Mouse (Mus musculus) small intestine, adult 2 months (tissue): ENCODE results near the gene Clstn1. TPM values are rescaled to one million over a fixed set of nuclear protein-coding genes. Genes with fewer than 3 reads are reported as not detected.

Experiments used
- H3K27ac ChIP-seq: fragments of 200-500 bp; 2 replicates; pipeline ENCODE4 v1.5.1; 2012; ENCODE audit warnings: low read depth, low read length, control low read depth, inconsistent platforms; ENCODE audit not compliant: insufficient read depth
- H3K27me3 ChIP-seq: fragments of 200-500 bp; 2 replicates; pipeline ENCODE4 v1.6.1; 2012; ENCODE audit warnings: mild to moderate bottlenecking, moderate library complexity, low read length, inconsistent platforms; ENCODE audit not compliant: control insufficient read depth, insufficient read depth
- H3K36me3 ChIP-seq: fragments of 200-500 bp; 2 replicates; pipeline ENCODE4 v1.6.1; 2012; ENCODE audit warnings: mild to moderate bottlenecking, low read length, control low read depth, inconsistent platforms; ENCODE audit not compliant: control insufficient read depth, insufficient read depth
- H3K4me1 ChIP-seq: fragments of 200-500 bp; 2 replicates; pipeline ENCODE4 v1.6.1; 2012; ENCODE audit warnings: low read length, inconsistent platforms, mixed read lengths; ENCODE audit not compliant: control insufficient read depth, insufficient read depth, insufficient read length
- H3K4me3 ChIP-seq: fragments of 200-500 bp; 2 replicates; pipeline ENCODE4 v1.5.1; 2012; ENCODE audit warnings: low read depth, mild to moderate bottlenecking, control low read depth, inconsistent platforms, low read length, moderate library complexity
- CTCF ChIP-seq: fragments of 200-500 bp; IDR thresholded peaks from 2 replicates; pipeline ENCODE4 v1.5.1; 2012; ENCODE audit warnings: low read depth, mild to moderate bottlenecking, control low read depth, inconsistent platforms, low read length, moderate library complexity, mixed read lengths; ENCODE audit not compliant: insufficient replicate concordance, insufficient read length; ENCODE audit errors: extremely low read depth
- POLR2A ChIP-seq: fragments of 200-500 bp; IDR thresholded peaks from 2 replicates; pipeline ENCODE4 v1.6.1; 2012; ENCODE audit warnings: low read depth, mild to moderate bottlenecking, control low read depth, inconsistent platforms, low read length, moderate library complexity
- WGBS: fragments of 180-500 bp; shearing (Covaris S2); methylation state at CpG from one replicate; pipeline ENCODE4 v1.1.7; 2018; 5-methylcytosine and 5-hydroxymethylcytosine counted together
- polyA plus RNA-seq: library from polyadenylated mRNA; depleted of rRNA; stranded (reverse); fragments of >200 nt; gene quantifications from 2 replicates; pipeline ENCODE4 v1.2.3, GENCODE M21; 2012

Clstn1 gene
- polyA plus RNA-seq, 1 experiment: 76.4 TPM

GRCm38 (mm10) chr4:149602236-149602635 lies 16.0 kb downstream of the Clstn1 start:
- peaks cover 5% of the 10 kb centered on the region for H3K4me1 ChIP-seq
- H3K27ac ChIP-seq: no peak overlapping the region
- no peaks in the 10 kb centered on the region for H3K27me3 ChIP-seq
- H3K4me3 ChIP-seq: no peak overlapping the region
- no peaks in the 10 kb centered on the region for H3K36me3 ChIP-seq
- no peak for TF ChIP-seq POLR2A
- TF ChIP-seq CTCF: no peak
- 51% methylated on average over 7 of the region's 7 CpGs for WGBS

GRCm38 (mm10) chr4:149603860-149604259 lies 17.6 kb downstream of the Clstn1 start:
- Histone ChIP-seq H3K27ac (no peak overlapping the region), H3K4me3 (no peak overlapping the region)
- 71% methylated on average over 1 of the region's 1 CpGs for WGBS

DNA sequence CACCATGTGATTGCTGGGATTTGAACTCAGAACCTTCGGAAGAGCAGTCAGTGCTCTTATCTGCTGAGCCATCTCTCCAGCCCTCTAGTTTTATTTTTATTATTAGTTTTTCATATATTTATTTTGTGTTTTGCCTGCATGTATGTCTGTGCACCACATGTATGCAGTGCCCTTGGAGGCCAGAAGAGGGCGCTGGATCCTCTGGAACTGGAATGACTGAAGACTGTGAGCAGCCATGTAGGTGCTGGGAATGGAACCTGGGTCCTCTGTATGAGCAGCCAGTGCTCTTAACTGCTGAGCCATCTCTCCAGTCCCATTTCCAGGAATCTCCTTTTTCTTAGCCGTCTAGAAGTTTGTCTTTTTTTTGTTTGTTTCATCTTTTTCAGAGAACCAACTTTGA lies 18.2 kb downstream of the Clstn1 start:
- TF ChIP-seq POLR2A (no peak), CTCF (peak; percentile 40; the same call in 1 of the 2 replicates)
- Histone ChIP-seq H3K4me3 (no peak overlapping the region), H3K36me3 (no peaks in the 10 kb centered on the region), H3K27ac (no peak overlapping the region), H3K27me3 (no peaks in the 10 kb centered on the region), H3K4me1 (peaks cover 6% of the 10 kb centered on the region; the same call in 1 of the 2 replicates)
- WGBS: 82% methylated on average over 3 of the region's 3 CpGs

More at GRCm38 (mm10) chr4:149603860-149604259, 17.6 kb downstream of the Clstn1 start:
- peaks cover 6% of the 10 kb centered on the region; the same call in 1 of the 2 replicates for H3K4me1 ChIP-seq
- no peaks in the 10 kb centered on the region for H3K27me3 ChIP-seq
- no peaks in the 10 kb centered on the region for H3K36me3 ChIP-seq
- TF ChIP-seq CTCF: no peak
- TF ChIP-seq POLR2A: no peak

DNA sequence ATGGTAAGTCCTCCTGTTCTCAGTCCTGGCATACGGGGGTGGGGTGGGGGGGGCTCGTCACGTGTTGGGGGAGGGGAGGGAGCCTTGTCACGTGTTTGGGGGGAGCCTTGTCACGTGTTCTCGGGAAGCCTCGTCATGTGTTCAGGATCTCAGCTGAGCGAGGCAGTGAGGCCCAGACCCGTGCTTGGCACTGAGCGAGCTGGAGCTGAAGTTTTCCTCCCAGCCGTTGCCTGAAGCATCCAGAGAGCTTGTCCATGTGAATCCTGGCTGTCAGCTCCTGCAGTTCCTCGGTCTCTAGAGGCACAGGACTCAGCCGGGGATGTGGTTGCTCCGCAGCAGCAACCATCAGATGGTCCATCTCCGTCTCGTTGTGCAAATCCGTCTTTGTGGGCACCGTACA lies 19.8 kb downstream of the Clstn1 start:
- Histone ChIP-seq H3K4me3 (no peak overlapping the region), H3K4me1 (peaks cover 6% of the 10 kb centered on the region; the same call in 1 of the 2 replicates)
- TF ChIP-seq CTCF: no peak
- no peak for TF ChIP-seq POLR2A

DNA sequence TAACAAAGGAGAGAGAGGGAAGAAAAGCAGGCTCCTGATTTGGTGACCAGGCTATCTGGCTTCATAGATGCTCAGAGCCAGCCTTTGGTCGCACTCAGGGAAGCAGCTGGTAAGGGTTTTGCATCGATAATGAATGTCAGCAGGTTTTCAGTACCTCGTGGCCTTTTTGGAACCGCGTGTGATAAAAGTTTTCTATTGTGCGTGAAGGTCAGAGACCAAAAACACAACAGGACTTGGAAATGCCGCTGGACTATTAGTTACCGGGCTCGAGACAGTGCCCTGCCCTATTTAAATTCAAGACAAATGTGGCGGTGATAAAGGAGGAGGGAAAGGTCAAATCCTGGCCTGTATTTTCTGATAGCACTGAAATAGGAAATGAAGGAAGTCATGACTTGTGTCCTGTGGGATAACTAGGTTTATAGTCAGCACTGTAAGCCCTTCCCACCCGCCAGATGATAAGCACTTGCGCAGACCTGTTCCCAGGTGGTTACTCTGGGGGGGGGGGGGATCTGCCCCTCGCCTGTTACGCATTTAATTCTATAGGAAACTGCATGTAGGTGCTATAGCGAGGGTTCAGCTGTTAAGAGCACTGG lies 20.6 kb downstream of the Clstn1 start:
- WGBS: 42% methylated on average over 15 of the region's 15 CpGs
- TF ChIP-seq CTCF: no peak
- no peak for TF ChIP-seq POLR2A
- no peaks in the 10 kb centered on the region for H3K36me3 ChIP-seq
- peaks cover 3% of the 10 kb centered on the region; the same call in 1 of the 2 replicates for H3K4me1 ChIP-seq
- no peak overlapping the region for H3K4me3 ChIP-seq
- no peak overlapping the region for H3K27ac ChIP-seq
- H3K27me3 ChIP-seq: no peaks in the 10 kb centered on the region

More for the DNA sequence above, 19.8 kb downstream of the Clstn1 start:
- Histone ChIP-seq H3K36me3 (no peaks in the 10 kb centered on the region), H3K27ac (no peak overlapping the region), H3K27me3 (no peaks in the 10 kb centered on the region)
- WGBS: 89% methylated on average over 18 of the region's 18 CpGs

GRCm38 (mm10) chr4:149607591-149608308 lies 21.5 kb downstream of the Clstn1 start:
- no peaks in the 10 kb centered on the region for H3K27me3 ChIP-seq
- no peak overlapping the region for H3K4me3 ChIP-seq
- peaks cover 3% of the 10 kb centered on the region; the same call in 1 of the 2 replicates for H3K4me1 ChIP-seq
- 76% methylated on average over 20 of the region's 20 CpGs for WGBS
- no peak for TF ChIP-seq CTCF
- no peak for TF ChIP-seq POLR2A
- H3K36me3 ChIP-seq: no peaks in the 10 kb centered on the region
- H3K27ac ChIP-seq: no peak overlapping the region

- WGBS: 92% methylated on average over 6 of the region's 6 CpGs
- H3K27ac ChIP-seq: no peak overlapping the region
- H3K36me3 ChIP-seq: no peaks in the 10 kb centered on the region
- H3K4me3 ChIP-seq: no peak overlapping the region
- H3K4me1 ChIP-seq: peaks cover 3% of the 10 kb centered on the region; the same call in 1 of the 2 replicates
- no peaks in the 10 kb centered on the region for H3K27me3 ChIP-seq
- no peak for TF ChIP-seq CTCF
- TF ChIP-seq POLR2A: no peak
Measured at GRCm38 (mm10) chr4:149608309-149608638, 22.0 kb downstream of the Clstn1 start.
